Mouse (Mus musculus): ENCODE results near the gene Rnase1. TPM values are rescaled to one million over a fixed set of nuclear protein-coding genes. Genes with fewer than 3 reads are reported as not detected.

The Rnase1 gene
- total and polyA plus RNA-seq, 3 experiments = 0.17 TPM; not detected in 2

Other genes with a start within 250 kb of the Rnase1 start
Only the 20 nearest of the 21 such genes appear.
- gene Osgep, start 221.9 kb downstream of the Rnase1 start, total RNA-seq (2012; rRNA removed) = 39.1 and 41.7 TPM in 2 replicates
- gene Osgep, start 221.9 kb downstream of the Rnase1 start, total RNA-seq (2014; rRNA removed) = 88.7 and 90.4 TPM in 2 replicates
- gene Osgep, start 221.9 kb downstream of the Rnase1 start, polyA plus RNA-seq (2012; ENCODE audit: insufficient read length, low read depth) = 48.4 and 57.6 TPM in 2 replicates
- 178 and 250 TPM in 2 replicates for gene Apex1, start 221.8 kb downstream of the Rnase1 start, total RNA-seq (2012; rRNA removed)
- 417 and 427 TPM in 2 replicates for gene Apex1, start 221.8 kb downstream of the Rnase1 start, total RNA-seq (2014; rRNA removed)
- gene Apex1, start 221.8 kb downstream of the Rnase1 start, polyA plus RNA-seq (2012; ENCODE audit: insufficient read length, low read depth) = 353 and 354 TPM in 2 replicates
- 18.1 and 21.2 TPM in 2 replicates for gene Pip4p1, start 215.9 kb downstream of the Rnase1 start, total RNA-seq (2012; rRNA removed)
- gene Pip4p1, start 215.9 kb downstream of the Rnase1 start, total RNA-seq (2014; rRNA removed) = 28.1 and 29.2 TPM in 2 replicates
- 31.1 and 35.5 TPM in 2 replicates for gene Pip4p1, start 215.9 kb downstream of the Rnase1 start, polyA plus RNA-seq (2012; ENCODE audit: insufficient read length, low read depth)
- 99.3 and 113 TPM in 2 replicates for gene Pnp, start 215.7 kb downstream of the Rnase1 start, total RNA-seq (2012; rRNA removed)
- 118 and 128 TPM in 2 replicates for gene Pnp, start 215.7 kb downstream of the Rnase1 start, total RNA-seq (2014; rRNA removed)
- 65.9 and 80.0 TPM in 2 replicates for gene Pnp, start 215.7 kb downstream of the Rnase1 start, polyA plus RNA-seq (2012; ENCODE audit: insufficient read length, low read depth)
- not detected in 2 replicates for gene Gm49342, start 202.3 kb downstream of the Rnase1 start, total RNA-seq (2012; rRNA removed)
- 108 and 120 TPM in 2 replicates for gene Gm49342, start 202.3 kb downstream of the Rnase1 start, total RNA-seq (2014; rRNA removed)
- 50.6 and 100 TPM in 2 replicates for gene Gm49342, start 202.3 kb downstream of the Rnase1 start, polyA plus RNA-seq (2012; ENCODE audit: insufficient read length, low read depth)
- gene Pnp2, start 190.8 kb downstream of the Rnase1 start, total RNA-seq (2012; rRNA removed) = 0.21 TPM in 2 replicates
- 0.43 TPM in 1 of 2 replicates, not detected in the other for gene Pnp2, start 190.8 kb downstream of the Rnase1 start, total RNA-seq (2014; rRNA removed)
- 0.91 TPM in 1 of 2 replicates, not detected in the other for gene Pnp2, start 190.8 kb downstream of the Rnase1 start, polyA plus RNA-seq (2012; ENCODE audit: insufficient read length, low read depth)
- gene Rnase10, start 139.0 kb downstream of the Rnase1 start, total RNA-seq (2012; rRNA removed) = not detected in 2 replicates
- not detected in 2 replicates for gene Rnase10, start 139.0 kb downstream of the Rnase1 start, total RNA-seq (2014; rRNA removed)
- not detected in 2 replicates for gene Rnase10, start 139.0 kb downstream of the Rnase1 start, polyA plus RNA-seq (2012; ENCODE audit: insufficient read length, low read depth)
- not detected in 2 replicates for gene Rnase9, start 104.9 kb downstream of the Rnase1 start, total RNA-seq (2012; rRNA removed)
- gene Rnase9, start 104.9 kb downstream of the Rnase1 start, total RNA-seq (2014; rRNA removed) = not detected in 2 replicates
- gene Rnase9, start 104.9 kb downstream of the Rnase1 start, polyA plus RNA-seq (2012; ENCODE audit: insufficient read length, low read depth) = not detected in 2 replicates
- not detected in 2 replicates for gene Rnase11, start 96.6 kb downstream of the Rnase1 start, total RNA-seq (2012; rRNA removed)
- not detected in 2 replicates for gene Rnase11, start 96.6 kb downstream of the Rnase1 start, total RNA-seq (2014; rRNA removed)
- gene Rnase11, start 96.6 kb downstream of the Rnase1 start, polyA plus RNA-seq (2012; ENCODE audit: insufficient read length, low read depth) = not detected in 2 replicates
- 0.38 and 0.55 TPM in 2 replicates for gene Rnase12, start 89.1 kb downstream of the Rnase1 start, total RNA-seq (2012; rRNA removed)
- gene Rnase12, start 89.1 kb downstream of the Rnase1 start, total RNA-seq (2014; rRNA removed) = not detected in 2 replicates
- gene Rnase12, start 89.1 kb downstream of the Rnase1 start, polyA plus RNA-seq (2012; ENCODE audit: insufficient read length, low read depth) = not detected in 2 replicates
- not detected in 2 replicates for gene Olfr750, start 72.3 kb downstream of the Rnase1 start, total RNA-seq (2012; rRNA removed)
- not detected in 2 replicates for gene Olfr750, start 72.3 kb downstream of the Rnase1 start, total RNA-seq (2014; rRNA removed)
- gene Olfr750, start 72.3 kb downstream of the Rnase1 start, polyA plus RNA-seq (2012; ENCODE audit: insufficient read length, low read depth) = not detected in 2 replicates
- gene Rnase4, start 55.7 kb downstream of the Rnase1 start, total RNA-seq (2012; rRNA removed) = 0.92 and 1.9 TPM in 2 replicates
- gene Rnase4, start 55.7 kb downstream of the Rnase1 start, total RNA-seq (2014; rRNA removed) = 1.8 and 2.5 TPM in 2 replicates
- gene Rnase4, start 55.7 kb downstream of the Rnase1 start, polyA plus RNA-seq (2012; ENCODE audit: insufficient read length, low read depth) = 1.1 and 1.6 TPM in 2 replicates
- gene Ang, start 55.6 kb downstream of the Rnase1 start, total RNA-seq (2012; rRNA removed) = 1.6 and 2.2 TPM in 2 replicates
- 0.44 and 1.2 TPM in 2 replicates for gene Ang, start 55.6 kb downstream of the Rnase1 start, total RNA-seq (2014; rRNA removed)
- 0.97 and 1.2 TPM in 2 replicates for gene Ang, start 55.6 kb downstream of the Rnase1 start, polyA plus RNA-seq (2012; ENCODE audit: insufficient read length, low read depth)
- gene Eddm3b, start 32.4 kb downstream of the Rnase1 start, total RNA-seq (2012; rRNA removed) = not detected in 2 replicates
- gene Eddm3b, start 32.4 kb downstream of the Rnase1 start, total RNA-seq (2014; rRNA removed) = not detected in 2 replicates
- not detected in 2 replicates for gene Eddm3b, start 32.4 kb downstream of the Rnase1 start, polyA plus RNA-seq (2012; ENCODE audit: insufficient read length, low read depth)
- 15.6 and 18.3 TPM in 2 replicates for gene Rnase6, start 22.9 kb downstream of the Rnase1 start, total RNA-seq (2012; rRNA removed)
- 35.1 and 38.2 TPM in 2 replicates for gene Rnase6, start 22.9 kb downstream of the Rnase1 start, total RNA-seq (2014; rRNA removed)
- gene Rnase6, start 22.9 kb downstream of the Rnase1 start, polyA plus RNA-seq (2012; ENCODE audit: insufficient read length, low read depth) = 15.3 and 16.4 TPM in 2 replicates
- gene Rnase2b, start 15.5 kb upstream of the Rnase1 start, total RNA-seq (2012; rRNA removed) = 1.3 and 1.6 TPM in 2 replicates
- gene Rnase2b, start 15.5 kb upstream of the Rnase1 start, total RNA-seq (2014; rRNA removed) = not detected in 2 replicates
- gene Rnase2b, start 15.5 kb upstream of the Rnase1 start, polyA plus RNA-seq (2012; ENCODE audit: insufficient read length, low read depth) = 0.33 TPM in 1 of 2 replicates, not detected in the other
- gene Ang2, start 52.4 kb upstream of the Rnase1 start, total RNA-seq (2012; rRNA removed) = not detected in 2 replicates
- gene Ang2, start 52.4 kb upstream of the Rnase1 start, total RNA-seq (2014; rRNA removed) = not detected in 2 replicates
- not detected in 2 replicates for gene Ang2, start 52.4 kb upstream of the Rnase1 start, polyA plus RNA-seq (2012; ENCODE audit: insufficient read length, low read depth)
- not detected in 2 replicates for gene Ear14, start 56.6 kb upstream of the Rnase1 start, total RNA-seq (2012; rRNA removed)
- gene Ear14, start 56.6 kb upstream of the Rnase1 start, total RNA-seq (2014; rRNA removed) = not detected in 2 replicates
- not detected in 2 replicates for gene Ear14, start 56.6 kb upstream of the Rnase1 start, polyA plus RNA-seq (2012; ENCODE audit: insufficient read length, low read depth)
- not detected in 2 replicates for gene Rnase2a, start 109.3 kb upstream of the Rnase1 start, total RNA-seq (2012; rRNA removed)
- not detected in 2 replicates for gene Rnase2a, start 109.3 kb upstream of the Rnase1 start, total RNA-seq (2014; rRNA removed)
- not detected in 2 replicates for gene Rnase2a, start 109.3 kb upstream of the Rnase1 start, polyA plus RNA-seq (2012; ENCODE audit: insufficient read length, low read depth)
- not detected in 2 replicates for gene Gm7247, start 215.0 kb upstream of the Rnase1 start, total RNA-seq (2012; rRNA removed)
- not detected in 2 replicates for gene Gm7247, start 215.0 kb upstream of the Rnase1 start, total RNA-seq (2014; rRNA removed)
- gene Gm7247, start 215.0 kb upstream of the Rnase1 start, polyA plus RNA-seq (2012; ENCODE audit: insufficient read length, low read depth) = not detected in 2 replicates

Data from CH12.LX (cell line).